Mouse (Mus musculus) spleen, adult 12 weeks (tissue): ENCODE data around the gene Olfr1193.
"Not testable (repeated sequence)": the region's sequence is repeated elsewhere in the genome, so short reads cannot be mapped to it uniquely, and the experiment has no call there.

Experiments
- DNase-seq: peaks from one replicate; pipeline ENCODE4 v3.0.0; 2022; ENCODE audit warnings: low spot score

Olfr1193 gene

DNA sequence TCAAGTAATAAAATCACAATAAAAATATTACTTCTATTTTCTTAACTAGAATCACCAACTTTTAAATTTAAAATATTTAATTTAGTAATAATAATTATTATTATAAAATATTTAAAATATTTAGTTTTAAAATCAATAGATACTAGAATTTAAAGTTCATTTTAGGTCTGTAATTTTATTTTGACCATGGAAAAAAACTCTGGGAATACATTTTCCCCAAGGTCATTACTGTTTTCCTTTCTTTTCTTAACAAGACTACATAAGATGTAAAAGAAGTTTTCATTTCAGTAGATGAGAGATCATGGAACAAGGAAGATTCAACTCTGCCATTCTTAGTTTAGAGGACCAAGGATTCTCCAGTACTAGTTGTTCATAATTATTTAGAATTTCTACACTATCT lies at the start of gene Olfr1193:
Gene Olfr1193 (plus strand): TSS at position 301 of the 400 bp plus-strand sequence.
- not testable (repeated sequence) for DNase-seq

DNA sequence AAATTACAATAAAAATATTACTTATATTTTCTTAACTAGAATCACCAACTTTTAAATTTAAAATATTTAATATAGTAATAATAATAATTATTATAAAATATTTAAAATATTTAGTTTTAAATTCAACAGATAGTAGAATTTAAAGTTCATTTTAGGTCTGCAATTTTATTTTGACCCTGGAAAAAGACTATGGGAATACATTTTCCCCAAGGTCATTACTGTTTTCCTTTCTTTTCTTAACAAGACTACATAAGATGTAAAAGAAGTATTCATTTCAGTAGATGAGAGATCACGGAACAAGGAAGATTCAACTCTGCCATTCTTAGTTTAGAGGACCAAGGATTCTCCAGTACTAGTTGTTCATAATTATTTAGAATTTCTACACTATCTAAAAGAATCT lies 35.2 kb upstream of the Olfr1193 start, which contains the start of gene Olfr1191-ps1:
Gene Olfr1191-ps1 (plus strand): TSS at position 301 of the 400 bp plus-strand sequence.
- DNase-seq = not testable (repeated sequence)

DNA sequence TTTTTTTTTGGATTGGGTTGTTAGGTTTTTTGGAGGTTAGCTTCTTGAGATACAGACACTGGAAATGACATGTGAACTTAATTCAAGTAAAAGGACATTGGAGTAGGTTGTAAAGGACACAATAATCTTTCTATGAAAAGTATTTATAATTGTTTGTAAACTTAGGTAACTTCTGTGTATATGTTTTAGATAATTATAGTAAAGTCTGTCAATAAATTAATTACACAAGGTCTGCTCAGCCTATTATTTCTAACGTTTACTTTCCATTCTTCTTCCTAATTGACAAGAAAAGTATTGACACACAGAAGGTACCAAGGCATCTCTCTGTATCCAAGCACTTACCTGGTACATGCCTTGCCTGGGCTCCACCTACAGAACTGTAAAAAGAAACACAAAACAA lies 27.2 kb upstream of the Olfr1193 start, which contains the start of gene Olfr1192-ps1:
Gene Olfr1192-ps1 (plus strand): TSS at position 301 of the 400 bp plus-strand sequence.
- no peak for DNase-seq

DNA sequence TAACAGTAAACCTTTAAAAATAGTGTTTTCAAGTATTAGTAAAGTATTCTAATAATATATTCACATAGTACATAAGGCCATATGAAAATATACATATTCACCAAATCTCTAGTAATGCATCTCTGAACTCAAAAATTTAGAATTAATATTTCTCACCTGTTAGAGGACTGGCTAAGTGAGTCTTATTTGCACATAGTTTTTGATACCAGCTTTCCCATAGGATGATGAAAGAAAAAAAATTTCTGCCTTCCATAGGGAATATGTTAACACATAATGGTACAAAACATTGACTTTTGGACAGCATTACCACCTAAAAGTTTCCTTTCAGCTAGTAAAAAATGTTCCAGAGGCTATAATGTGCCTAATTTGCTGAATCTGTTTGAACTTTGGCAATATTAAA lies 13.7 kb downstream of the Olfr1193 start, which contains the start of gene Olfr1195:
Gene Olfr1195 (minus strand): TSS at position 101 of the 400 bp plus-strand sequence.
- no peak for DNase-seq

DNA sequence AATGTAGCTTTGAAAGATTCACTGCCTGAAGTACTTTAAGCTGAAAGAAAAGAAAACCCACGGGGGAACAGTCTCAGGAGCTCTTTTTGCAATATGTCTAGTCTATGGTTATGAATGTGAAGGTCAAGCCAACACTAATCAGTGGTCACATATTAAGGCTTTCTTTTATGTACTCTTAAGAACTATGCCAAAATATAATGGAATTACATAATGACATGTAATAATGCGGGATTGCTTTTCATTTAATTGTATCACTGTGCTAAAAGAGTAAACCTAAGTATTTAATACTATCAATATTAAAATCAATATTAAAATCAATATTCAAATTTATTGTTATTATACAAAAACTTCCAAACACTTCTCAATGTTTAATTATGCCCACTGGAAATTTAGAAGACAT lies 29.1 kb downstream of the Olfr1193 start, which contains the start of gene Olfr1196:
Gene Olfr1196 (minus strand): TSS at position 101 of the 400 bp plus-strand sequence.
- DNase-seq = no peak
